Mouse (Mus musculus) midbrain, postnatal 0 days (tissue): Measurements from ENCODE around the gene Vmn1r214. TPM values are rescaled to one million over a fixed set of nuclear protein-coding genes. Genes with fewer than 3 reads are reported as not detected.

Source experiments
- ATAC-seq: fragments of 200-750 bp; cut with Nextera tagmentation; 2 replicates; pipeline ENCODE4 v1.8.0; 2017; ENCODE audit warnings: moderate number of reproducible peaks, mild to moderate bottlenecking, moderate TSS enrichment, moderate library complexity; ENCODE audit not compliant: low FRiP score
- DNase-seq: peaks from one replicate; pipeline ENCODE4 v3.0.0-alpha.2; 2015; ENCODE audit warnings: low spot score
- H3K27ac ChIP-seq: fragments of 300-500 bp; sonication (generic); 2 replicates; pipeline ENCODE4 v1.5.1; 2014; ENCODE audit warnings: low read depth, mild to moderate bottlenecking, low read length, mixed read lengths
- H3K27me3 ChIP-seq: fragments of 300-500 bp; sonication (generic); 2 replicates; pipeline ENCODE4 v1.6.1; 2014; ENCODE audit warnings: low read length, control low read depth, mixed read lengths; ENCODE audit not compliant: insufficient read depth
- H3K36me3 ChIP-seq: fragments of 300-500 bp; sonication (generic); 2 replicates; pipeline ENCODE4 v1.6.1; 2014; ENCODE audit warnings: low read length, control low read depth, mixed read lengths; ENCODE audit not compliant: insufficient read depth
- H3K4me1 ChIP-seq: fragments of 300-500 bp; sonication (generic); 2 replicates; pipeline ENCODE4 v1.6.1; 2014; ENCODE audit warnings: mild to moderate bottlenecking, control low read depth, antibody characterized with exemption, low read length, mixed read lengths; ENCODE audit not compliant: insufficient read depth
- H3K4me2 ChIP-seq: fragments of 300-500 bp; sonication (generic); 2 replicates; pipeline ENCODE4 v1.6.1; 2014; ENCODE audit warnings: low read depth, mild to moderate bottlenecking, low read length, mixed read lengths; ENCODE audit not compliant: poor library complexity, severe bottlenecking
- H3K4me3 ChIP-seq: fragments of 300-500 bp; sonication (generic); 2 replicates; pipeline ENCODE4 v1.5.1; 2014; ENCODE audit warnings: low read depth, mild to moderate bottlenecking, low read length, moderate library complexity
- H3K9ac ChIP-seq: fragments of 300-500 bp; sonication (generic); replicated peaks from 2 replicates; pipeline ENCODE4 v1.6.1; 2014; ENCODE audit warnings: mild to moderate bottlenecking, low read length, moderate library complexity, mixed read lengths; ENCODE audit not compliant: poor library complexity, severe bottlenecking
- H3K9me3 ChIP-seq: fragments of 300-500 bp; sonication (generic); 2 replicates; pipeline ENCODE4 v1.6.1; 2016; ENCODE audit warnings: low read length, control low read depth
- CTCF ChIP-seq: IDR thresholded peaks from 2 replicates; pipeline ENCODE4 v1.5.1; 2016; ENCODE audit warnings: antibody characterized with exemption, mild to moderate bottlenecking
- WGBS: fragments of 180-500 bp; shearing (Covaris S2); extraction: QIAGEN DNeasy Blood & Tissue Kit; methylation state at CpG from one replicate; pipeline ENCODE4 v1.1.7; 2014; 5-methylcytosine and 5-hydroxymethylcytosine counted together
- polyA plus RNA-seq: library from polyadenylated mRNA; unstranded; fragments of >200 nt; fragmentation: Nextera tagmentation; extraction: Ambion mirVana; gene quantifications from 2 replicates; pipeline ENCODE4 v1.2.1, GENCODE M21; 2015
- total RNA-seq: library from RNA; depleted of rRNA; stranded (reverse); fragments of >200 nt; gene quantifications from 2 replicates; pipeline ENCODE4 v1.2.3, GENCODE M21; 2014; rRNA removed

Vmn1r214 gene
- total and polyA plus RNA-seq, 2 experiments from 2014 or later = not detected

DNA sequence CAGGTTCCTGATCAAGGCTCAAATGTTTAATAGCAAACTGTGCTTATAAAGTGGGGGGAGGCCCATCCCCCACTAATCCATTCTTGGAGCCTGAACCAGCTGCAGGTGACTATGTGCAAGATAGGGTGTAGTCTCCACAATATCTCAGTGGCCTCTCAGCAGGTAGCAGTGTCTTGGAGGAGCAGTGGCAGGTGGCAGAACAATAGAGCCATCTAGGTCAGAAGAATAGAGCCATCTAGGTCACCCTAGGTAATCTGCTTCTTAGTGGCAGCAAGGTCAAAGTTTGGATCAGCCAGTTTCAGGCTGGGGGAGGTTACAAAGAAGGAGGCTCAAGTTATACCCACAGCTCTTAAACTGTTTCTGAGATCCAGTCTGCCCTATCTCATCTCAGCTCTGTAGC, 5.4 kb upstream of the Vmn1r214 start:
- Histone ChIP-seq H3K4me2 (no peak overlapping the region), H3K36me3 (no peaks in the 10 kb centered on the region), H3K4me1 (no peaks in the 10 kb centered on the region), H3K27ac (no peak overlapping the region), H3K9me3 (no peaks in the 10 kb centered on the region), H3K9ac (no peak overlapping the region), H3K27me3 (no peaks in the 10 kb centered on the region), H3K4me3 (no peak overlapping the region)
- no peak for DNase-seq
- no peak for ATAC-seq
- no peak for TF ChIP-seq CTCF

DNA sequence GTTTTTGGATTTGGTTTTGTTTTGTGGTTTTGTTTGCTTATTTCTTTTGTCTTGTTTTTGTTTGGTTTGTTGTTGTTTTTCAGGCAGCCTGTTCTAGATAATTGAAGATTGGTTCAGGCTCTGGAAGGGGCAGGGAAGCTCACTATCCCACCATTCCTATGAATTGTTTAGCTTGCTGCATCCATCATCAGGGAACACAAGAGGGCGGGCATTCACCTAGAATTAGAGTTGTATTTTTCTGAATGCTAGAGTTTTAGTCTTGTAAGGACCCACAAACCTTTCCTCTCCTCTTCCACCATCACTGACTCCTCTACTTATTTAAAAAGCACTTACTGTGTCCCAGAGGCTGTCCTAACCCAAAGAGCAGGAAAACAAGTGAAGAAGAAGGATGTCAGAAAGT, 27.6 kb downstream of the Vmn1r214 start:
- no peak overlapping the region for H3K4me2 ChIP-seq
- no peak for ATAC-seq
- no peak for DNase-seq
- 52% methylated on average over 1 of the region's 1 CpGs for WGBS
- no peaks in the 10 kb centered on the region for H3K9me3 ChIP-seq
- TF ChIP-seq CTCF = peak; percentile 35; the same call in 1 of the 2 replicates
- H3K4me3 ChIP-seq = no peak overlapping the region
- no peak overlapping the region for H3K9ac ChIP-seq
- no peaks in the 10 kb centered on the region for H3K4me1 ChIP-seq
- H3K27me3 ChIP-seq = no peaks in the 10 kb centered on the region
- H3K36me3 ChIP-seq = no peaks in the 10 kb centered on the region
- no peak overlapping the region for H3K27ac ChIP-seq

DNA sequence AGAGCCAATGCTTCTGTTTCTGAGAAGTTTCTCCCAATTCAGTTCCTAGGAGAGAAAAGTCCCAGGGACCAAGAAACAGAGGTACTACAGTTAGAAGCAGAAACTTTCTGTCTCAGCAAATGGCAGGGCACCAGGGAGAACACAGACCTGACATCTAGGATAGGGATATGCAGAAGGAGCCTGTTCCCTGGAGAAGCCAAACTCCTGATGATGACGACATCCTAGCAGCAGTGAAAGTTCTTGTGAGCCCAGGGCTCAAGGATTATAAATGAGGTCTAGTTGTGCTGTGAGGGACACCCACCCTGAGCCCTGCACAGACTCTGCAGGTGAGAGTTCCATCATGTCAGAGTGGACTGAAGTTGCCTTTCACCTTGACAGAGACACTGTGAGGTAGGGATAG, 37.5 kb downstream of the Vmn1r214 start, which contains the start of gene Vmn1r215:
Gene Vmn1r215 (plus strand): TSS at position 301 of the 400 bp plus-strand sequence.
- ATAC-seq = no peak
- TF ChIP-seq CTCF = no peak
- H3K4me2 ChIP-seq = no peak within 1 kb of the TSS

DNA sequence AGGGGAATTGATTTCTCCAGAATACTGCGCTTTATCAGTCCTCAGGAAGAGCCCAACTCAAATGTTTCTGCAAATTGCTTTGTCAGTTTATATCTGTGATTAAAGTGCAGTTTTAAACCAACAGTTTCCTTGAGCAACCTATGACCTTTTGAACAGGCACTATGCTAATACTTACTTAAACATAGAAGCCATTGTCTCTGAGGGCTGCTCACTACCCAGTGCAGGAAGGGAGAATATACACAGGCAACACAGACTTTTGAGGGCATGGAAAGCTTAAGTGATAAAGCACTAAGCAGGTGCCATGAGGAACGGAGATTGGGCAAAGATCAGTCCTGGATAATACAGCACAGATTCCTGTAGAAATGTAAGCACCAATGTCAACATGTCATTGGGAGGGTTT, 39.1 kb downstream of the Vmn1r214 start:
- no peak overlapping the region for H3K27ac ChIP-seq
- no peaks in the 10 kb centered on the region for H3K27me3 ChIP-seq
- no peak overlapping the region for H3K9ac ChIP-seq
- TF ChIP-seq CTCF = no peak
- DNase-seq (no peak), ATAC-seq (no peak)
- no peaks in the 10 kb centered on the region for H3K4me1 ChIP-seq
- no peaks in the 10 kb centered on the region for H3K9me3 ChIP-seq
- no peak overlapping the region for H3K4me3 ChIP-seq
- no peaks in the 10 kb centered on the region for H3K36me3 ChIP-seq
- 97% methylated on average over 2 of the region's 2 CpGs for WGBS
- no peak overlapping the region for H3K4me2 ChIP-seq

More for the DNA sequence above, 37.5 kb downstream of the Vmn1r214 start, which contains the start of gene Vmn1r215:
- Histone ChIP-seq H3K4me3 (no peak within 1 kb of the TSS), H3K4me1 (no peaks in the 10 kb centered on the region), H3K27ac (no peak within 1 kb of the TSS), H3K9me3 (no peaks in the 10 kb centered on the region), H3K9ac (no peak within 1 kb of the TSS), H3K36me3 (no peaks in the 10 kb centered on the region), H3K27me3 (no peaks in the 10 kb centered on the region)
- no peak for DNase-seq
- 85% methylated on average over 1 of the region's 1 CpGs for WGBS

Other genes with a start within 250 kb of the Vmn1r214 start
- gene Vmn1r209, start 220.7 kb upstream of the Vmn1r214 start, total RNA-seq = not detected in 2 replicates
- not detected in 2 replicates for gene Vmn1r209, start 220.7 kb upstream of the Vmn1r214 start, polyA plus RNA-seq
- gene Vmn1r210, start 199.1 kb upstream of the Vmn1r214 start, total RNA-seq = not detected in 2 replicates
- not detected in 2 replicates for gene Vmn1r210, start 199.1 kb upstream of the Vmn1r214 start, polyA plus RNA-seq
- gene Vmn1r211, start 172.9 kb upstream of the Vmn1r214 start, total RNA-seq = not detected in 2 replicates
- gene Vmn1r211, start 172.9 kb upstream of the Vmn1r214 start, polyA plus RNA-seq = not detected in 2 replicates
- not detected in 2 replicates for gene Vmn1r212, start 146.2 kb upstream of the Vmn1r214 start, total RNA-seq
- gene Vmn1r212, start 146.2 kb upstream of the Vmn1r214 start, polyA plus RNA-seq = not detected in 2 replicates
- gene Vmn1r213, start 22.8 kb upstream of the Vmn1r214 start, total RNA-seq = not detected in 2 replicates
- gene Vmn1r213, start 22.8 kb upstream of the Vmn1r214 start, polyA plus RNA-seq = not detected in 2 replicates
- gene Vmn1r215, start 37.6 kb downstream of the Vmn1r214 start, total RNA-seq = not detected in 2 replicates
- not detected in 2 replicates for gene Vmn1r215, start 37.6 kb downstream of the Vmn1r214 start, polyA plus RNA-seq
- gene Vmn1r217, start 87.8 kb downstream of the Vmn1r214 start, total RNA-seq = not detected in 2 replicates
- not detected in 2 replicates for gene Vmn1r217, start 87.8 kb downstream of the Vmn1r214 start, polyA plus RNA-seq
- gene Vmn1r218, start 102.7 kb downstream of the Vmn1r214 start, total RNA-seq = not detected in 2 replicates
- not detected in 2 replicates for gene Vmn1r218, start 102.7 kb downstream of the Vmn1r214 start, polyA plus RNA-seq
- not detected in 2 replicates for gene Vmn1r219, start 128.9 kb downstream of the Vmn1r214 start, total RNA-seq
- gene Vmn1r219, start 128.9 kb downstream of the Vmn1r214 start, polyA plus RNA-seq = not detected in 2 replicates
- not detected in 2 replicates for gene Vmn1r220, start 157.6 kb downstream of the Vmn1r214 start, total RNA-seq
- gene Vmn1r220, start 157.6 kb downstream of the Vmn1r214 start, polyA plus RNA-seq = not detected in 2 replicates
- not detected in 2 replicates for gene Vmn1r221, start 183.7 kb downstream of the Vmn1r214 start, total RNA-seq
- not detected in 2 replicates for gene Vmn1r221, start 183.7 kb downstream of the Vmn1r214 start, polyA plus RNA-seq
- not detected in 2 replicates for gene Vmn1r222, start 205.5 kb downstream of the Vmn1r214 start, total RNA-seq
- not detected in 2 replicates for gene Vmn1r222, start 205.5 kb downstream of the Vmn1r214 start, polyA plus RNA-seq
- gene Vmn1r223, start 216.7 kb downstream of the Vmn1r214 start, total RNA-seq = not detected in 2 replicates
- gene Vmn1r223, start 216.7 kb downstream of the Vmn1r214 start, polyA plus RNA-seq = not detected in 2 replicates